Mouse (Mus musculus) large intestine, adult 2 months (tissue): ENCODE measurements around the gene Fpgt. TPM values are rescaled to one million over a fixed set of nuclear protein-coding genes. Genes with fewer than 3 reads are reported as not detected.

Experiments used
- DNase-seq: peaks from one replicate; pipeline ENCODE4 v3.0.0-alpha.2; 2012; ENCODE audit warnings: low read depth, low spot score
- WGBS: fragments of 180-500 bp; shearing (Covaris S2); methylation state at CpG from one replicate; pipeline ENCODE4 v1.1.7; 2018; 5-methylcytosine and 5-hydroxymethylcytosine counted together
- polyA plus RNA-seq: library from polyadenylated mRNA; depleted of rRNA; stranded (reverse); fragments of >200 nt; gene quantifications from 2 replicates; pipeline ENCODE4 v1.2.3, GENCODE M21; 2012; rRNA removed

The Fpgt gene
- 7.9 and 11.6 TPM in 2 replicates for polyA plus RNA-seq

DNA sequence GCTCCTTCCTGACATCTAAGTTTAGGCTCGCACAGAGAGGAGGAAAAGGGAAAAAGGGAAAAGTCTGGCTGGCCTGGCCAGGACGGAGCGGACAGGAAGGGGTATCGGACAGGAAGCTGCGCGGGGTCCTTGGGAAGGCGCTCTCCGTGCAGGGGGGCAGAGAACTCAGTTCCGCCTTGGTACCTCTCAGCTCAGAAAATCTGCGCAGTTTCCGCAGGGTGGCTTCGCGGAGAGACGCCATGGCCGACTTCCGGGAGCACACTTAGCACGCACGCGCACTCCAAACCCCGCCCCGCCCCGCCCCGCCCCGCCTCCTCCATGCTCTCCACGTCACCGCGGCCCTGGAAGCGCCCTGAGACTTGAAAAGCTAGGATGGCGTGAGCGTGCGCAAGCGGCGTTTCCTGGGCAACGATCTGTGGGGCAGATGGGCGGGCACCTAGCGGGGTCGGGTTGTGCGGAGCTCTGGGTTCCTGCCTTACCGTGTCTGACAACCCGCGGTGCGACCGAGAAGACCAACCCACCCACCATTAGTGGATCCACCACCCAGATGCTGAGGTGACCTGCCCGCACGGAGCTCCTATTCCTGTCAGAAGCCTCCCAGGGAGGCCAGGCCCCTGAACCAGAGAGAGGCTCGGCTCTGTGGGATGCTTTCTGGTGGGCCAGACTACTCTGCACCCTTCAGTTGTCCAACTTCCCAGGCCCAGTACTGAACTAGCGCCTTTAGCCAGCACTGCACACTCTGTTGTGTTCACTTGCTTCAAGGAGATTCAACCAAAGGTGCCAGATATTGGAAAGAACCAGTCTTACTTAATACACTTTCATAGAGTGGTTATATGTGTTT, at the start of gene Fpgt, which contains the start of gene Lrriq3:
Fpgt (minus strand) TSS at position 288 of the 841 bp plus-strand sequence.
Lrriq3 (plus strand) TSS at position 319 of the 841 bp plus-strand sequence.
- DNase-seq: peak; percentile 67
- 2% methylated on average over 47 of the region's 47 CpGs for WGBS

DNA sequence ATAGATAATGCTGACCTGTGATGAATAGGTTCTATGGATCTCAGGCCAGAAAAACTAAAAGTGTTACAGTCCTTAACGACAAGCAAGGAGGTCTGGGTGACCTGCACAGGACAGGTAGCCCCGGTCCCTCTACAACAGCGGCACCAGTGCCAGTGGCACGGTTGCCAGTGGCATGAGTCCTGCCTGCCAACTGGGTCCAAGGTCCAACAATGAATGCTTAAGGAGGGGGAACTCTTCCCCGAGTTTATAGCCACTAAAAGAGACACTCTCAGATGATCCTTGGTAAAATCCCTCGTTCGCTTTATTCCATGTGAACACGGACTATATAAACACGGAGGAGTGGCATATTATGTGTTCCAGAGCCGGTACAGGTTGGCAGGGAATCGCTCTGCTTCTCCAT, 47.8 kb upstream of the Fpgt start:
- 38% methylated on average over 11 of the region's 11 CpGs for WGBS
- DNase-seq: peak; percentile 52

DNA sequence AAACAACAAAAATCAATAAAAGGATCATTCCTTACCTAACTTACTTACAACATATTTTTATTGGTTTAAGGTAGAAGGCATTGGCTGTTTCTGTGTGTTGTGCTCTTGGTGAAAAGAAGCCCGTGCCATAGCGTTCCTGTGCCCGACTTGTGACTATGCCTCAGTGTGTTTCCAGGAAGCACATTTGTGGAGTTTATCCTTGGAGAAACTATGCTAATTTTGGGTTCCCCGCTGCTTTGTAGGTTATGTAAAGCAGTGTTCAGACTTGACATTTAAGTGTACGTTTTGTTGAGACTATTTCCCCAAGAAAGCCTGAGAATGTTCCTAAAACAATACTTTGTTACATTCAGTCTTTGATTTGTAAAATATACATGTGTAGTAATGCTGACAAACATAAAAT, 44.5 kb upstream of the Fpgt start:
- no peak for DNase-seq
- 86% methylated on average over 5 of the region's 5 CpGs for WGBS

DNA sequence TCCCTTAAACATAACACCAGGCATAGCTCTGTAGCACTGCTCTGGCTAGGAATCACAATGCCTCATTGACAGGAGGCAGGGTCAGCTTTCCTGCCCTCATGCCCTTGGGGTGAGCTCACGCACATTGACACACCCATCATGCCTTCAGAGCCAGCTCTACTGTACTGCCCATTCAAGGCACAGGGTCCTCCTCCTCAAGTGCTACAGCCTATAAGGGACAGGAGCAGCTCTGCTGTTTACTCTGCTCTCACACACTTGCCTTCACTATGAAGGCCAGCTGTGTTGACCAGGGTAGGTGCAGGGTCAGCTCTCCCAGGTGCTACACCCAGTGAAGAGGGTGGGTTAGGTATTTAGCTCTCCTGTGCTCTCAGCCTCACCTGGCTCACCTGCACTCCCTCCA, 12.8 kb upstream of the Fpgt start:
- WGBS: 50% methylated on average over 1 of the region's 1 CpGs
- DNase-seq: no peak

DNA sequence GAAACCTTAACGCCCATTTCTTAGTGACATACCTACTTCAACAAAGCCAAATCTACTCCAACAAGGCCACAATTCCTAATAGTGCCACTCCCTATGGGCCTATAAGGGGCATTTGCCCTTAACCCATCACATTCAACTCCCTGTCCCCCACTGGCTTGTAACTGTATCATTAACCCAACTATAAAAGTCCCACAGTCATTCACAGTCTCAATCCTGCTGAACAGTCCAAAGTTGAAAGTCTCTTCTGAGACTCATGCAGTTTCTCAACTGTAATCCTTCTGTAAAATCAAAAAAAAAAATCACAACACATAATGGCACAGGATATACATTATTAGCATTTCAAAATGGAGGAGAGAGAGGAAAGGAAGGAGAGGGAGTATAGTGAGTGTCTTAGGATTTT, 6.1 kb upstream of the Fpgt start:
- DNase-seq: no peak
- 76% methylated on average over 1 of the region's 1 CpGs for WGBS

DNA sequence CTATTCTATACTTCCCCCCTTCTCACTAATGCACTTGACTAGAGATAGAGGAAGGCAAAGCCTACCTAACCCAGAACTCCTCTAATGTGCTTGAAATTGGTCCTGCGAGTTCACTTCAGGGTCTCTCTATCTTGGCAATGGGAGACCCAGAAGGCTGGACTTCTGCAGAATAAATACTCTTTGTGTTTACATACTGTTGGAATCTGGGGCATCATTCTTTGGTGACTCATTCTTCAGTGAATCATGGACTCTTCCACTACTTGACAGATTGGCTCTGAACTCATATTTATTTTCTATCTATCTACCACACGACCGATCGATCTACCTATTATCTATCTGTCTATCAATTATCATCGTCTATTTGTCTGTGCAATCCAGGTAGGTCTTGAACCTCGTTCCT, 1.1 kb downstream of the Fpgt start:
- WGBS: 83% methylated on average over 6 of the region's 6 CpGs

DNA sequence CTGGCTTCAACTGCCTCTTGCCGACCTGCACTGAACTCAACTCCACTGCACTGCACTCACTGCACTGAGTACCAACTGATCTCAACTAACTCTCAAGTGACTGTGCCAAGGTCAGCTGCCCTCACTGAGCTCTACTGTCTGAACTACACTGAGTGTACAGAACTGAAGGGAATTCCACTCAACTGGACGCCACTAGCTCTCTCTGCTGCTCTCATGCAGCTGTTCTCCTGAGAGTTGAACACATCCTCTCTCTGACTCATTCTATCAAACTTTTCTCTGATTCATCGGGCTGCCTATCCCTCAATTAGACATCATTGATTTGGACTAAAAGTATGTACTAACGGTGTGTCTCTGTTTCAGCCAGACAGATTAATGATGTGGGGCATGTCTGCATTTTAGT, 15.3 kb downstream of the Fpgt start:
- WGBS: 87% methylated on average over 4 of the region's 4 CpGs
- no peak for DNase-seq

More for the DNA sequence above, 1.1 kb downstream of the Fpgt start:
- no peak for DNase-seq

DNA sequence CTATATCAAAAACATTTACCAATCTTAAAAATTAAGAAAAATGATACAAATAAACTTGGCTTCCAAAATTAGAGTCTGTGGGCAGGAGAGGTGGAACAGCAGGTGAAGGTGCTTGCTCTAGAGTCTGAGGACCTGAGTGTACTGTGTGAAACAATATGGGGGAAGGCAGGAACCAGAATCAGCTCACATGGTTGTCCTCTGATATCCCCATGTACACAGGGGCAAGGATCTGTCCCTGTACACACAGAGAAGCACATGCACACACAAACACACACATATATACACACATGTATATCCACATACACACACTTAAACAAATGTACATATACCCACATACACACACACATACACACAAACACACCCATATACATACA, 33.8 kb downstream of the Fpgt start:
- DNase-seq: no peak

DNA sequence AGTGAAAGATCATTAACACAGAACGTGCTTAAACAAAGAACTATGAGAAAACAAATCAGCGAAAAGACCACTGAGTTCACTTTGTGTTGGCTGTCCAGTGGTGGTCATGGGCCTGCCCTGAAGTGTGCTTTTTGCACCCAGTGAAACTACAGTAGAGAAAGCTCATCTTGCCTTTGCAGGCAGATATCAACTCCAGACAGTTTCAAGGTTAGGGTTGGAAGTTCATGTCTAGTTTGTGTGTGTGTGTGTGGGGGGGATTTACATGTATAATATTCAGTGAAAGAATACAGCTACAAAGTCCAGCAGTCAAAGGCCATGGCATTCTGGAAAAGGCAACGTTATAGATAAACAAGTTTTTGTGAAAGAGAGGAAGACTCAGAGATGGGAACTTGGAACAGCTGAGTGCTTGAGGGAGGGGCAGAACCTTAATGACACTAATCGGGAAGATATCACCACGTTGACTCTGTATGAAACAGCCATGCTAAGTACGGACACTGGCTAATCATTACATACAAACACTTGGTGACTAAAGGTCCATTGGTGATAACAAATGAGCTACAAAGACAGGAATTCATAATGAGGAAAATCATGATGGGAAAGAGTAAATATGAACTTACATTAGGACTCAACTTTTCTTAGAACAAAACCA, 34.3 kb downstream of the Fpgt start:
- no peak for DNase-seq
- WGBS: 47% methylated on average over 6 of the region's 6 CpGs

DNA sequence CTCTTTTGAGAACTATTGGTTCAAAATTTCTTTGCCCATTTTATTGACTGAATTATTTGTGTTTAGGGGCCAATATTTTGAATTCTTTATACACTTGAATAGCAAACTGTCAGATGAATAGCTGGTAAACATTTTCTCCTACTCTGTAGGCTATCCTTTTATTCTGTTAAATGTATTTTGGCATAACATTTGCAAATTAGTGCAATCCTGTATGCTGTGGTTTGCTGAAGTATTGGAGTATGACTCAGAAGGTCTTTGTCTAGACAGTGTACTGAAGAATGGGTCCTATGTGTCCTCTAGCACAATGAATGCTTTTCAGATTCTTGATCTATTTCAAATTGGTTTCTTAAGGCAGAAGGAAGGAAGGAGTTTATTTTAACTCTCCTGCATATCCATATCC, 35.6 kb downstream of the Fpgt start:
- DNase-seq: no peak

DNA sequence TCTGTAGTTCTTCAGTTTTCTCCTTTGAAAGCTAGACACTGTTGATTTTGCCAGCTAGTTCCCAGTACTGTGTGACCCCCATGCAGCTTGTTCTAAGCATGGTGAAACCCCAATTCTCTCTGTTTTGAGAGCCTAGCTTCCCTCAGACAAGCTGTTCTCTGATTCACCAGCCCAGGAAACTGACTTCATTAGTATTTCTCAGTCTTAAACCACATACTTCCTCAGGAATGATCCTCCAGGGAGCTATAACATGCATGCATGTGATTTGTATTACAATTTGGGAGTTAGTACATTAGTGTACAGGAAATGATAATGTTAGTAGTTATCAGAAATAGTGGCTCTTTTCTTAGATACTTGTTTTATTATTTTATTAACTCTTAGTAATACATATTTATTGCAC, 36.6 kb downstream of the Fpgt start:
- DNase-seq: no peak

DNA sequence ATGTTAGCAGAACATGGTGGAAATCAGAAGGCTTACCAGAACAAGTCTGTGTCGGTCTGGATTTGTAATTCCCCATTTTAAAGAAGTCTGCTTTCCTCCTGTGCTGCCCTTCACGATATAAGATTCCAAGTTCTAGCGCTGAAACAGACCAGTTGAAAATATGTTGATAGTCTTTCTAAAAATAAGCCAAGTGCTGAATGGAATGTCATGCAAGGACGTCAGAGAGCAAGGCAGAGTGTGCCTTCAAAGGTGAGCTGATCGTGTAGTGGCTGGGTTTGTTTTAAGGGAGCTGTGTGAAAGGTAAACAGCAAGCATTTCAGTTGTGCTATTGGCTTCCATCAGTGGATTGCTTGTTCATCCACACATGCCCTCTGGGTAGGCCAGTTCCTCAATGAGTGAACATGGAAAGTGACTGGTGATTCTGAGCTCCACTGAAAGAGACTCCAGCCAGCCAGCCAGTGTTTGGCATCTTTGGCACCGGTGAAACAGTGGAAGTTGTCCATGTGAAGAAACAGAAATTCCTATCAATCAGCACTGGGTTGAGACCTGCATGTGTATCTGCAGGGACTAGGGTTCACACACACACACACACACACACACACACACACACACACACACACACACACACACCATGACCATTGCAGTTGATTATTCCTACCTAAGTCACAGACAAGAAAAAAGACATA, 37.8 kb downstream of the Fpgt start, which contains the start of gene Tnni3k:
Tnni3k (minus strand) TSS at position 177 of the 686 bp plus-strand sequence.
- DNase-seq: no peak
- 67% methylated on average over 6 of the region's 6 CpGs for WGBS

DNA sequence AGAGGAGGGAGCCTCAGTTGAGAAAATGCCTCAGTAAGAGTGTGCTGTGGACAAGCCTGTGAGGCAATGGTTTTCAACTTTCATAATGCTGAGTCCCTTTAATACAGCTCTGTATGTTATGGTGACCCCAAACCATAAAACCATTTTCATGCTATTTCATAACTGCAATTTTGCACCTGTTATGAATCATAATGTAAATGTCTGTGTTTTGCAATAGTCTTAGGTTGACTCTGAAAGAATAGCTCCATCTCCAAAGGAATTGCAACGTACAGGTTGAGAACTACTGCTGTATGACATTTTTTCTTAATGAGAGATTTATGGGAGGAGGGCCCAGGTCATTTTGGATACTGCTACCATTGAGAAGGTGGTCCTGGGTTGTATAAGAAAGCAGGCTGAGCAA, 40.0 kb downstream of the Fpgt start:
- 16% methylated on average over 1 of the region's 1 CpGs for WGBS

DNA sequence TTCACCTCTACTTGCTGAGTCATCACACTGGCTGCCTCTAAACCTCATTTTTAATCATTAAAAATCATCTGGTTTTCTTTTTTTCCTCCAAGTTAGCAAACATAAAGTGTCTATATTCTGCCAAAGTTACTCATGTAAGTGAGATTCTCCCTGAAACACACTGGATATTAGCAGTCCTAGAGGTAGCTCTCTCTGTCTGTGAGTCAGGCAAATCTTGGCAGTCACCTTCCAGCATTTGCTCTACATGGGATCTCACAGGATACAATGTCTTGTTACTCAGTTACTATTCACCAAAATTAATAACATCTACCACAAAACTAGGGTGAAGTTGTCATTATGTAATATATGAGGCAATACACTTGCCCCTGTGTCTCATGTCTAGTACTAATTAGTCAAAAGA, 41.2 kb downstream of the Fpgt start:
- DNase-seq: no peak

More for the DNA sequence above, 40.0 kb downstream of the Fpgt start:
- no peak for DNase-seq

DNA sequence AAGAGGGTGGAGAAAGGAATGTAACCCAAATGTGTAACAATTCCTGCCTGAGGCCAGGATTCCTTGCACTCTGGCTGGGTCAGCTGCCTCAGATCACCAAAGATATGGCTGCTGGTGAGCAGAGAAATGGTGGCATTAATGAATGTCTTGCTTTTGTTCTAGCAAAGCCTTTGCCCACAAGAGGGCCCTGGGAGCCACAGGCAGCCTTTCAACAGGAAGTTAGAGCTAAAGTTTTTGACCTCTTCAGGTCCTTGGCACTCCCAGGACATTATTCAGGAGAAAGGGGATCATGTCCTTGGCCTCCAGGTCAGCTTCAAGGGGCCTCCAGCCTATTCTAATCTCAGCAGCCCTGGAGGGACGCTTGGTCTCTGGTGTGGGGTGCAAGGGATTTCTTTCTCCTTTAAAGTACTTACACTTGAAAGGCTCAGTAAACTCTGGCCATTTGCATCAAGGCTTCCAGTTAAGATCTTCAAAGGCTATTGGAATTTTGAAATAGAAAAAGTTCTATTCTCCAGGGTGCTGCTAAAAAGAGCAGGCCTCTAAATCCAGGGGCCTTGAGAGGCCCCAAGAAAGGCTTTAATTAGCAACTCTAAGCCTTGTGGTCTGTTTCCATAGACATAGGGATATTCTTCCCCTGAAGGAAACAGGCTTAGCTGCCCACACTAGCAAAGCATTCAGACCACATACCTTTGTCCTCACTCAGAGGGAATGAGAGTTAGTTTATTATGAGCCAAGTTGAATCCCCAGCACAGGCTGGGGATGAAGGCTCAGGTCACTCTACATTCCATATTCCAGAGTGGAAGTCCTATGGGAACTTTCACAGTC, 54.0 kb downstream of the Fpgt start:
- WGBS: 61% methylated on average over 1 of the region's 1 CpGs

More for the DNA sequence above, 54.0 kb downstream of the Fpgt start:
- no peak for DNase-seq

Other genes starting within 250 kb of the Fpgt start
- gene Tnni3k, start 38.0 kb downstream of the Fpgt start, polyA plus RNA-seq: 0.07 and 0.22 TPM in 2 replicates
- not detected in 2 replicates for gene Lrriq3, start within 50 bp of the Fpgt start, polyA plus RNA-seq